Mouse (Mus musculus) A20 (cell line): ENCODE measurements around the gene Tm9sf4.

Experiments
- DNase-seq: peaks from one replicate; pipeline ENCODE4 v3.0.0-alpha.2; 2011; ENCODE audit warnings: low read depth, low spot score

The Tm9sf4 gene

GRCm38 (mm10) chr2:153214771-153215259, 53.7 kb downstream of the Tm9sf4 start:
- peak; percentile 26 for DNase-seq

- no peak for DNase-seq
Observed at GRCm38 (mm10) chr2:153215421-153215820, 54.3 kb downstream of the Tm9sf4 start.

- no peak for DNase-seq
Observed at GRCm38 (mm10) chr2:153217826-153218340, 56.8 kb downstream of the Tm9sf4 start.

GRCm38 (mm10) chr2:153218516-153218915, 57.4 kb downstream of the Tm9sf4 start:
- DNase-seq, result no peak

- no peak for DNase-seq
Observed at GRCm38 (mm10) chr2:153221620-153222019, 60.5 kb downstream of the Tm9sf4 start.

GRCm38 (mm10) chr2:153222130-153222529, 61.0 kb downstream of the Tm9sf4 start:
- DNase-seq, result no peak

- DNase-seq, result no peak
Observed at GRCm38 (mm10) chr2:153222566-153222965, 61.5 kb downstream of the Tm9sf4 start.

- peak; percentile 76 for DNase-seq
Observed at GRCm38 (mm10) chr2:153224946-153225594, 64.0 kb downstream of the Tm9sf4 start, which contains the start of gene Tspyl3. Tspyl3 (minus strand) TSS chr2:153225441.

- no peak for DNase-seq
Observed at GRCm38 (mm10) chr2:153225595-153225953, 64.5 kb downstream of the Tm9sf4 start.

- DNase-seq, result no peak
Observed at GRCm38 (mm10) chr2:153227959-153228358, 66.9 kb downstream of the Tm9sf4 start.

GRCm38 (mm10) chr2:153228523-153228922, 67.4 kb downstream of the Tm9sf4 start:
- DNase-seq, result peak; percentile 79

GRCm38 (mm10) chr2:153237193-153237592, 76.1 kb downstream of the Tm9sf4 start:
- DNase-seq, result no peak

GRCm38 (mm10) chr2:153237891-153238290, 76.8 kb downstream of the Tm9sf4 start:
- DNase-seq, result no peak

- DNase-seq, result no peak
Observed at GRCm38 (mm10) chr2:153238406-153238805, 77.3 kb downstream of the Tm9sf4 start.

GRCm38 (mm10) chr2:153239021-153239859, 78.1 kb downstream of the Tm9sf4 start:
- DNase-seq, result no peak

- no peak for DNase-seq
Observed at GRCm38 (mm10) chr2:153239860-153240480, 78.9 kb downstream of the Tm9sf4 start.

- DNase-seq, result peak; percentile 62
Observed at GRCm38 (mm10) chr2:153240701-153241235, 79.7 kb downstream of the Tm9sf4 start.

GRCm38 (mm10) chr2:153241250-153242014, 80.3 kb downstream of the Tm9sf4 start, which contains the start of the genes Plagl2 and Pofut1:
Plagl2 (minus strand) TSS chr2:153241426.
Pofut1 (plus strand) TSS chr2:153241533.
- DNase-seq, result peak; percentile 92

- DNase-seq, result no peak
Observed at GRCm38 (mm10) chr2:153242156-153242555, 81.1 kb downstream of the Tm9sf4 start.

- no peak for DNase-seq
Observed at GRCm38 (mm10) chr2:153249751-153250150, 88.6 kb downstream of the Tm9sf4 start.

- no peak for DNase-seq
Observed at GRCm38 (mm10) chr2:153256604-153257003, 95.5 kb downstream of the Tm9sf4 start.
